Mouse (Mus musculus) C2C12 (cell line): Measurements from ENCODE around the gene Foxo3. TPM values are rescaled to one million over a fixed set of nuclear protein-coding genes. Genes with fewer than 3 reads are reported as not detected.

Experiments
- H3K27me3 ChIP-seq: one replicate; pipeline ENCODE4 v1.6.1; 2011; ENCODE audit not compliant: control insufficient read depth, insufficient read depth, insufficient read length
- H3K36me3 ChIP-seq: one replicate; pipeline ENCODE4 v1.6.1; 2011; ENCODE audit not compliant: control insufficient read depth, insufficient read depth
- H3K4me3 ChIP-seq: one replicate; pipeline ENCODE4 v1.5.1; 2011; ENCODE audit warnings: mild to moderate bottlenecking, control low read depth; ENCODE audit not compliant: poor library complexity, insufficient read depth, severe bottlenecking
- H3K79me2 ChIP-seq: one replicate; pipeline ENCODE4 v1.6.1; 2011; ENCODE audit not compliant: control insufficient read depth, insufficient read depth
- H3K79me3 ChIP-seq: one replicate; pipeline ENCODE4 v1.6.1; 2011; ENCODE audit warnings: low read depth, control low read depth
- H3ac ChIP-seq: one replicate; pipeline ENCODE3; 2011; ENCODE audit warnings: low read depth; ENCODE audit not compliant: control insufficient read depth, insufficient read length
- CEBPB ChIP-seq: IDR thresholded peaks from one replicate; pipeline ENCODE4 v1.6.1; 2011; ENCODE audit warnings: low read depth, mild to moderate bottlenecking, control low read depth, moderate library complexity
- CTCF ChIP-seq: IDR thresholded peaks from one replicate; pipeline ENCODE4 v1.5.1; 2011; ENCODE audit not compliant: control insufficient read depth, insufficient read depth, insufficient read length
- FOSL1 ChIP-seq: IDR thresholded peaks from one replicate; pipeline ENCODE4 v1.8.0; 2011; ENCODE audit warnings: mild to moderate bottlenecking, low read length; ENCODE audit not compliant: poor library complexity, insufficient read depth, severe bottlenecking
- MAX ChIP-seq: IDR thresholded peaks from one replicate; pipeline ENCODE4 v1.6.1; 2011; ENCODE audit warnings: mild to moderate bottlenecking, control low read depth
- MYOD1 ChIP-seq: IDR thresholded peaks from one replicate; pipeline ENCODE4 v1.6.1; 2011; ENCODE audit warnings: low read depth; ENCODE audit not compliant: control insufficient read depth, insufficient read length
- MYOG ChIP-seq: IDR thresholded peaks from one replicate; pipeline ENCODE4 v1.6.1; 2011; ENCODE audit not compliant: control insufficient read depth, insufficient read length; ENCODE audit errors: extremely low read depth
- USF1 ChIP-seq: IDR thresholded peaks from one replicate; pipeline ENCODE4 v1.6.1; 2011; ENCODE audit warnings: low read depth, mild to moderate bottlenecking, control low read depth, moderate library complexity
- polyA plus RNA-seq: library from polyadenylated mRNA; unstranded; fragments of >200 nt; fragmentation: generic; extraction: Trizol; gene quantifications from one replicate; pipeline ENCODE4 v1.2.1, GENCODE M21; 2012; ENCODE audit warnings: missing spikeins

The Foxo3 gene
- polyA plus RNA-seq, 1 experiment, result 4.8 TPM

GRCm38 (mm10) chr10:42186941-42187401, 89.6 kb downstream of the Foxo3 start:
- Histone ChIP-seq H3K79me3 (no peaks in the 10 kb centered on the region), H3K79me2 (no peaks in the 10 kb centered on the region), H3K4me3 (no peak overlapping the region), H3ac (no peak overlapping the region), H3K27me3 (no peaks in the 10 kb centered on the region), H3K36me3 (no peaks in the 10 kb centered on the region)
- TF ChIP-seq MYOG (no peak), MAX (no peak), MYOD1 (no peak), FOSL1 (no peak), USF1 (no peak), CEBPB (no peak), CTCF (no peak)

GRCm38 (mm10) chr10:42180333-42180732, 96.2 kb downstream of the Foxo3 start:
- no peak overlapping the region for H3K4me3 ChIP-seq
- H3ac ChIP-seq, result no peak overlapping the region
- H3K36me3 ChIP-seq, result no peaks in the 10 kb centered on the region
- no peak for TF ChIP-seq CEBPB
- TF ChIP-seq MYOG, result no peak
- TF ChIP-seq USF1, result no peak
- no peak for TF ChIP-seq MYOD1
- no peak for TF ChIP-seq CTCF
- TF ChIP-seq MAX, result no peak
- no peak for TF ChIP-seq FOSL1
- no peaks in the 10 kb centered on the region for H3K27me3 ChIP-seq
- no peaks in the 10 kb centered on the region for H3K79me2 ChIP-seq
- no peaks in the 10 kb centered on the region for H3K79me3 ChIP-seq

GRCm38 (mm10) chr10:42178751-42179150, 97.8 kb downstream of the Foxo3 start:
- Histone ChIP-seq H3K79me2 (no peaks in the 10 kb centered on the region), H3K36me3 (no peaks in the 10 kb centered on the region), H3ac (no peak overlapping the region), H3K27me3 (no peaks in the 10 kb centered on the region), H3K79me3 (no peaks in the 10 kb centered on the region), H3K4me3 (no peak overlapping the region)
- TF ChIP-seq CTCF, result no peak
- TF ChIP-seq MYOG, result no peak
- TF ChIP-seq MYOD1, result no peak
- TF ChIP-seq CEBPB, result no peak
- no peak for TF ChIP-seq USF1
- TF ChIP-seq MAX, result no peak
- no peak for TF ChIP-seq FOSL1

DNA sequence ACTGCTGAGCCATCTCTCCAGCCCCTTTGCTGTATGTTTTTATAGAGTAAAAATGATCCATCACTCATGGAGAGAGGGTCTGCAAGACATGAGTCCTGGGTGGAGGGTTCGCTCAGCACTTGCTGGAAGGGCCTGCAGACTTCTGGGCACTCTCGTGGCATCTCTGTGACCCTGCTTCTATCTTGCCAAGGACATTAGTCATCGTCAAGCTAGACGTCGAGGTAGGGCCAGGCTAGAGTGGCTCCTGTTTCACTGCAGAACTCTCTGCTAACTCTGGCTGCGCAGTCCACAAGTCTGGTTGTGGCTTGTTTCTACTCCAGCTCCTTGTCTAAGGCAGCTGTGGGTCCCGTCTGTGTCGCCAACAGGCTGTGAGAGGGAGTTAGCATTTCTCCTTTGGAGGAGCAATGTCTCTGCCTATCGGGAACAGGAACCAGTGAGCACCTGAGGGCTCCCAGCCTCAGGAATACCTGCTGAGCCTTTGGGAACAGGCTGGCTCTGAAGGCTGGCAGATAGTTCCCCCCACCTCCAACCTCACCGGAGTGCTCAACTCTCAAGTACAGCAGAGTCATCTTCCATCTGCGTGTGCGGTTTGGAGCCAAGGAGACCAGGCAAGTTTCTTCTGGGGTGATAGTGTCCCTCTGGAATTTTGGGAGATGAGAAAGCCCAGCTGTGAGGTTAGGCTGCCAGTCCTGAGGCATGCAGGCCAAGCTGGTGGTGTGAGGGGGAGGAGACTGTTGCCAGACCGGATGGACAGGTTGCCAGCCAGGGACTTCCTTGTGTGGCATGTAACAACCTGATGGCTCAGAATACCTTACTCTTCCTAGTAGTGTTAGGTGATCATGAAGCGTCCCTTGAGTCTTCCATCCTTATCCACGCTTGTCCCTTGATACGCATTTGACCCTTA, 98.5 kb downstream of the Foxo3 start:
- no peak overlapping the region for H3ac ChIP-seq
- H3K36me3 ChIP-seq, result no peaks in the 10 kb centered on the region
- H3K4me3 ChIP-seq, result no peak overlapping the region
- no peaks in the 10 kb centered on the region for H3K79me2 ChIP-seq
- H3K79me3 ChIP-seq, result no peaks in the 10 kb centered on the region
- no peaks in the 10 kb centered on the region for H3K27me3 ChIP-seq
- no peak for TF ChIP-seq CEBPB
- TF ChIP-seq CTCF, result no peak

DNA sequence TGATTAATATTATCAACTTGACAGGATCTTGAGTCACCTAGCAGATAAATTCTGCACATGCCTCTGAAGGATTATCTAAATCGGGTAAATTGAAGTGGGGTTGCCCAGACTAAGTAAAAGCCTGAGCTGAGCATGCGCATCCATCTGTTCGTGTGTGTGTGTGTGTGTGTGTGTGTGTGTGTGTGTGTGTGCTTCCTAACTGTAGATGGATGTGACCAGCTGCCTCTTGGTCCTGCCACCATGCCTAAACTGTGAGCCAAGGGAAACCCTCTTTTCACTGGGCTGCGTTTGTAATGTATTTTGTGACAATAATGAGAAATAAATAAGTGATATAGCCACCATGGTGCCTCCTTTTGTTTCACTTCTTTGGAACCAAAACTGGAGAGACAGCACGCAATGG, 102.3 kb downstream of the Foxo3 start:
- Histone ChIP-seq H3K4me3 (no peak overlapping the region), H3K36me3 (no peaks in the 10 kb centered on the region), H3K79me2 (no peaks in the 10 kb centered on the region), H3ac (no peak overlapping the region), H3K27me3 (no peaks in the 10 kb centered on the region), H3K79me3 (no peaks in the 10 kb centered on the region)
- TF ChIP-seq MYOD1 (no peak), USF1 (no peak), MAX (no peak), FOSL1 (no peak), CTCF (no peak), CEBPB (no peak), MYOG (no peak)
